Mouse (Mus musculus) neural tube, embryonic 15.5 days (tissue): ENCODE measurements around the gene Lmcd1. TPM values are rescaled to one million over a fixed set of nuclear protein-coding genes. Genes with fewer than 3 reads are reported as not detected.
A peak's percentile ranks its signal among the peaks of the same experiment; 100 is the strongest.

ENCODE experiments used
- ATAC-seq: fragments of 200-750 bp; cut with Nextera tagmentation; 2 replicates; pipeline ENCODE4 v1.8.0; 2017; ENCODE audit warnings: mild to moderate bottlenecking, moderate TSS enrichment, moderate library complexity; ENCODE audit not compliant: low FRiP score
- H3K27ac ChIP-seq: fragments of 300-500 bp; sonication (generic); replicated peaks from 2 replicates; pipeline ENCODE4 v1.5.1; 2015; ENCODE audit warnings: mild to moderate bottlenecking, inconsistent platforms
- H3K27me3 ChIP-seq: fragments of 300-500 bp; sonication (generic); replicated peaks from 2 replicates; pipeline ENCODE4 v1.6.1; 2015; ENCODE audit warnings: inconsistent platforms
- H3K36me3 ChIP-seq: fragments of 300-500 bp; sonication (generic); 2 replicates; pipeline ENCODE4 v1.6.1; 2015; ENCODE audit warnings: inconsistent platforms
- H3K4me1 ChIP-seq: fragments of 300-500 bp; sonication (generic); 2 replicates; pipeline ENCODE4 v1.6.1; 2015; ENCODE audit warnings: inconsistent platforms
- H3K4me2 ChIP-seq: fragments of 300-500 bp; sonication (generic); 2 replicates; pipeline ENCODE4 v1.6.1; 2015; ENCODE audit warnings: inconsistent platforms, mild to moderate bottlenecking, moderate library complexity
- H3K4me3 ChIP-seq: fragments of 300-500 bp; sonication (generic); replicated peaks from 2 replicates; pipeline ENCODE4 v1.5.1; 2015; ENCODE audit warnings: mild to moderate bottlenecking, inconsistent platforms
- H3K9ac ChIP-seq: fragments of 300-500 bp; sonication (generic); replicated peaks from 2 replicates; pipeline ENCODE4 v1.6.1; 2015; ENCODE audit warnings: mild to moderate bottlenecking, inconsistent platforms
- H3K9me3 ChIP-seq: fragments of 300-500 bp; sonication (generic); replicated peaks from 2 replicates; pipeline ENCODE4 v1.6.1; 2016; ENCODE audit warnings: inconsistent platforms
- WGBS: fragments of 180-500 bp; shearing (Covaris S2); methylation state at CpG from one replicate; pipeline ENCODE4 v1.1.7; 2015; ENCODE audit warnings: mixed read lengths; 5-methylcytosine and 5-hydroxymethylcytosine counted together
- polyA plus RNA-seq: library from polyadenylated mRNA; unstranded; fragments of >200 nt; fragmentation: Nextera tagmentation; extraction: Ambion mirVana; gene quantifications from 2 replicates; pipeline ENCODE4 v1.2.1, GENCODE M21; 2015

The Lmcd1 gene
- polyA plus RNA-seq, 1 experiment from 2014 or later = 15.1 TPM

- H3K4me3 ChIP-seq = no peak overlapping the region
- no peak overlapping the region for H3K9ac ChIP-seq
- H3K4me1 ChIP-seq = 0 out of 2 replicates have a peak, but pooled peaks cover 2% of the 10 kb centered on the region
- 40% methylated on average over 6 of the region's 6 CpGs for WGBS
- ATAC-seq = peak; percentile 80
- H3K4me2 ChIP-seq = no peak overlapping the region
- H3K27ac ChIP-seq = no peak overlapping the region
- 0 out of 2 replicates have a peak, but pooled peaks cover 4% of the 10 kb centered on the region for H3K27me3 ChIP-seq
- no peaks in the 10 kb centered on the region for H3K36me3 ChIP-seq
- no peaks in the 10 kb centered on the region for H3K9me3 ChIP-seq
These were observed 88.9 kb downstream of the Lmcd1 start for GRCm38 (mm10) chr6:112362349-112362958.

GRCm38 (mm10) chr6:112364581-112364980, 91.0 kb downstream of the Lmcd1 start:
- 46% methylated on average over 2 of the region's 2 CpGs for WGBS
- ATAC-seq = no peak

GRCm38 (mm10) chr6:112365294-112365693, 91.7 kb downstream of the Lmcd1 start:
- H3K36me3 ChIP-seq = no peaks in the 10 kb centered on the region
- no peak overlapping the region for H3K4me3 ChIP-seq
- H3K4me2 ChIP-seq = no peak overlapping the region
- no peaks in the 10 kb centered on the region for H3K9me3 ChIP-seq
- no peak overlapping the region for H3K27ac ChIP-seq
- H3K4me1 ChIP-seq = 0 out of 2 replicates have a peak, but pooled peaks cover 2% of the 10 kb centered on the region
- ATAC-seq = no peak
- WGBS = 76% methylated on average over 10 of the region's 10 CpGs
- no peak overlapping the region for H3K9ac ChIP-seq
- H3K27me3 ChIP-seq = 0 out of 2 replicates have a peak, but pooled peaks cover 4% of the 10 kb centered on the region

More at GRCm38 (mm10) chr6:112364581-112364980, 91.0 kb downstream of the Lmcd1 start:
- Histone ChIP-seq H3K4me3 (no peak overlapping the region), H3K36me3 (no peaks in the 10 kb centered on the region), H3K27me3 (0 out of 2 replicates have a peak, but pooled peaks cover 4% of the 10 kb centered on the region), H3K9me3 (no peaks in the 10 kb centered on the region), H3K4me1 (0 out of 2 replicates have a peak, but pooled peaks cover 2% of the 10 kb centered on the region), H3K4me2 (no peak overlapping the region), H3K27ac (no peak overlapping the region), H3K9ac (no peak overlapping the region)

- H3K4me1 ChIP-seq = no peaks in the 10 kb centered on the region
- WGBS = 44% methylated on average over 8 of the region's 8 CpGs
- no peak overlapping the region for H3K27ac ChIP-seq
- no peak overlapping the region for H3K9ac ChIP-seq
- ATAC-seq = peak; percentile 66; the same call in 1 of the 2 replicates
- no peaks in the 10 kb centered on the region for H3K36me3 ChIP-seq
- no peak overlapping the region for H3K4me3 ChIP-seq
- H3K27me3 ChIP-seq = no peaks in the 10 kb centered on the region
- H3K9me3 ChIP-seq = no peaks in the 10 kb centered on the region
- H3K4me2 ChIP-seq = no peak overlapping the region
These were observed 100.5 kb downstream of the Lmcd1 start for GRCm38 (mm10) chr6:112373886-112374585.

- 72% methylated on average over 10 of the region's 13 CpGs for WGBS
- no peaks in the 10 kb centered on the region for H3K27me3 ChIP-seq
- no peaks in the 10 kb centered on the region for H3K36me3 ChIP-seq
- no peak overlapping the region for H3K9ac ChIP-seq
- H3K4me3 ChIP-seq = no peak overlapping the region
- no peak overlapping the region for H3K4me2 ChIP-seq
- H3K9me3 ChIP-seq = no peaks in the 10 kb centered on the region
- ATAC-seq = no peak
- no peak overlapping the region for H3K27ac ChIP-seq
- no peaks in the 10 kb centered on the region for H3K4me1 ChIP-seq
These were observed 102.3 kb downstream of the Lmcd1 start for GRCm38 (mm10) chr6:112375661-112376392.

- Histone ChIP-seq H3K9me3 (no peaks in the 10 kb centered on the region), H3K4me3 (no peak overlapping the region), H3K4me2 (no peak overlapping the region), H3K9ac (no peak overlapping the region), H3K27ac (no peak overlapping the region), H3K27me3 (no peaks in the 10 kb centered on the region), H3K4me1 (0 out of 2 replicates have a peak, but pooled peaks cover 5% of the 10 kb centered on the region), H3K36me3 (no peaks in the 10 kb centered on the region)
- 95% methylated on average over 9 of the region's 9 CpGs for WGBS
- no peak for ATAC-seq
These were observed 105.5 kb downstream of the Lmcd1 start for GRCm38 (mm10) chr6:112379054-112379453.

Other genes with a start within 250 kb of the Lmcd1 start
- 0.28 and 0.41 TPM in 2 replicates for gene Ssu2, start 114.3 kb downstream of the Lmcd1 start, polyA plus RNA-seq
- gene Cav3, start 185.7 kb downstream of the Lmcd1 start, polyA plus RNA-seq = 1.7 and 2.9 TPM in 2 replicates
- 1.8 TPM in 2 replicates for gene Oxtr, start 216.2 kb downstream of the Lmcd1 start, polyA plus RNA-seq